Mouse (Mus musculus): Measurements from ENCODE around the gene Rap1gap2.

The Rap1gap2 gene

DNA sequence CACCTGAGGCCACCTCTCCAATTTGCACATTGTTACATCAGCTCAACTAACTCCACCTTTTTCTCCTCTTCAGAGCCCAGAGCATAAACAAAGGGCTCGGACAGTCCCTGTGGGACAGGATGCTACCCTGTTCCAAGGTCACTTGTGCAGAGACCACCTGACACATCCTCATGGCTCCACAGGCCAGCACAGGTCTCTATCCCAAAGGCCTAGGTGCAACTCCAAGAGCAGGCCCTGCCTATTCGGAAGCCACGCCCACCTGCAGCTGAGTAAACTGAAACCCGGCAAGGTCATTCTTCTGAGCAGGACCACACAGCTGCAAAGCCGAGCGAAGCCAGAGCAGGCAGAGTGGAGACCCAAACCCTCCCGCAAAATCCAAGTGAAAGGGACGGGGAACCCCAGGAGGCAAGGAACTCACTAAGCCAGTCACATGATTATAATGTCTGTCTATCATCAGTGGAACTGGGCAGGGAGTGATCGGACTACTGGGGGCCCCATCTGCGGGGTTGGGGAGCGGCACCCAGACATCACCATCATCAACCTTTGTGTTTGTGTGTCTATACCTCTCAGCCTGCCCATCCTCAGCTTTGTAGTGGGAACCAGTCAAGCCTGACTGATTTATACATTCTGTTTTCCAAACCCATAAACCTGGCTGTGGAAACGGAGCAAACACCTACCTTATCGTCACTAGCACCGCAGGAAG, 74.4 kb downstream of the Rap1gap2 start:
- no peak for DNase-seq

DNA sequence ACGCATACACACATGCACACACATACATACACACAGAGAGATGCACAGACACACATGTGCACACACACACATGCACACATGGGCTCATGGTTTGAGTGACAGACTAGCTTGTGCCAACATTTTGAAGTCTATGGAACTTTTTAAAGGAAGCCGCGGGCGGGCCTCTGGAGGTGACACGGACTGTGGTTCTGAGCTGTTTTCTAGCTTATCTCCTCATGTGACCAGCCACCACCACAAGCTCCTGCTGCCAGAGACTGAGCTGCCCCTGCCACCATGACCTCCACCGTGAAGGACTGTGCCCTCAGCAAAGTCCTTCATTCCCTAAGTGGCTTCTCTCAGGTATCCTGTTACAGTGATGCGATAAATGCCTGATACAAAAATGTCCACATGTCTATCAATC, 76.3 kb downstream of the Rap1gap2 start:
- DNase-seq = no peak

DNA sequence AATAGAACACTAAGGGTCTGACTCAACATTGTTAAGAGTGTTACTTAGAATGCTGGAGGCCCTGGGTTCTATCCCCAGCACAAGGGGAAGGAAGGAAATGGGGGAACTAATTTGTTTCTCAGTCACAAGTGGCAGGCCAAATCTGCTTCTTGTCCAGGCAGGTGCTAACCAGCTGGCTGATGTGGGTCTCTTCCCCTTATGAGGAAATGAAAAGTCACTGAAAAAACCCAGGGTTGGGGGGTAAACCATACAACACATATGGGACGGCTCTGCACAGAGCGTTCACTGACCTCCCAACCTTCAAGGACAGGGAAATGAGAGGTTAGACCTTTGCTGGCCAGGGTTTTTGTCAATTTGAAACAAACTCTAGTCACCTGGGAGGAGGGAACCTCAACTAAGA, 77.7 kb downstream of the Rap1gap2 start:
- DNase-seq = no peak

DNA sequence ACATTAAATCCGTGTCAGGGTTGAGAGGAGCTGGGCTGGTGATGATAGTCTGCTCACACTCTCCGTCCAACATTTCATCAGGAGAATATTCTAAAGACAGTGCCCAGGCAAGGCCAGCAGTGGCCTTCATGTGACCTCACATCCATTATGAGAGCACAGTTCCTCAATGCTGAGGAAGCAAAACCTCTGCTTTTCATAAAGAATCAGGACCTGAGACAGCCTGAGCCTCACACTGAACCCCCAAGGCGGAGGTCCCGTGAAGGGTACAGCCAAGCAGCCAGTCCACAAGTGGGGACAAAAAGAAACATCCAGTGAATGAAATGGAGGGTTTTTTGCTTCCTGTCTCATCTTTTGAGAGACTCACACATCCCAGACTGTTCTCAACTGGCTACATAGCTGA, 78.3 kb downstream of the Rap1gap2 start:
- DNase-seq = no peak

DNA sequence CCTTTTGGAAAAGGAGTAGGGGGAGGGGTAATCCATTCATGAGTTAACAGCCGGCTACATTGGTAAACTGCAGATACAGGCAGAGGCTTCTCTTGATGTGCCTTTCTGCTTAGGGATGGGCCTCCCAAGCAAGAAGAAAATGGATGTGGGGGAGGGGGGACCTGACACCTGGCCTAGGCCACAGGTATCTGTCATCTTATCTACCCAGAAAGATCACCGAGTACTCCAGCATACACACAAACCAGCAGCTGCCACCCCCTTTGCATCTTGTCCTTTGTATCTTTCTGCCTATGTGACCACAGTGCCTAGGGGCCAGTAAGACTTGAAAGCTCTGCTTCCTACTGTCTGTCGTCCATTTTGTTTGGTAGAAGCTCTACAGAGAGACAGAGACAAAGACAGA, 79.0 kb downstream of the Rap1gap2 start:
- DNase-seq = no peak

DNA sequence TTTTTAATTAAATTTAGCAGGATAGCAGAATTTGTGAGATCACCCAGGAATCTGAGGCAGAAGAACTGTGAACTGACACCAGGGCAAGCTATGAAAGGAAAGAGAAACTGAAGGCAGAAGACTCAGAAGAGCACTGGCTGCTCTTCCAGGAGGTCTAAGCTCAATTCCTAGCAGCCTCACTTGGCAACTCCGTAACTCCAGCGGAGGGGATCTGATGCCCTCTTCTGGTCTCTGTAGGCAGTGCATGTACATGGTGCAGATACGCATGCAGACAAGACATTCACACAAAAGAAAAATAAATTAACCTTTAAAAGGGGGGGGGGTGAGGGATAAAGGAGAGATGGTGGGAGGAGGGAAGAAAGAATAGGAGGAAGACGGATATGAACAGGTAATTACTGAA, 80.9 kb downstream of the Rap1gap2 start:
- peak; percentile 70 for DNase-seq

DNA sequence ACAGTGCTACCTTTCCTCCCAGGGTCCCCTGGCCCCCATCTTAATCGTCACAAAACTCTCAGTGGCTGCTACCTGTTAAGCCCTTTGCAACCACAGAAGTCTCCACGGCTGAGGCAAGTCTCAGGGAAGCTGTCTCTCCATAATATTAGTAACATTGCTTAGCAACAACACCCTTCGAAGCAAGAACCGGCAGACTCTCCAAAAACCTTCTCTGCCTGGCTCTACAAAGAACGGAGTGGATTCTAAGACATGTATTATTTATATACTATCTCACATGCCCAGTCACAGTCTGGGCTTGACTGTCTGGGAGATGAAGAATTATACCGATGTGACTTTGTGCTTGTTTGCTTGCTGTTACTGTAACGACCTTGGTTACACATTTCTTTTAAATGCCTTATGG, 83.2 kb downstream of the Rap1gap2 start:
- DNase-seq = no peak

DNA sequence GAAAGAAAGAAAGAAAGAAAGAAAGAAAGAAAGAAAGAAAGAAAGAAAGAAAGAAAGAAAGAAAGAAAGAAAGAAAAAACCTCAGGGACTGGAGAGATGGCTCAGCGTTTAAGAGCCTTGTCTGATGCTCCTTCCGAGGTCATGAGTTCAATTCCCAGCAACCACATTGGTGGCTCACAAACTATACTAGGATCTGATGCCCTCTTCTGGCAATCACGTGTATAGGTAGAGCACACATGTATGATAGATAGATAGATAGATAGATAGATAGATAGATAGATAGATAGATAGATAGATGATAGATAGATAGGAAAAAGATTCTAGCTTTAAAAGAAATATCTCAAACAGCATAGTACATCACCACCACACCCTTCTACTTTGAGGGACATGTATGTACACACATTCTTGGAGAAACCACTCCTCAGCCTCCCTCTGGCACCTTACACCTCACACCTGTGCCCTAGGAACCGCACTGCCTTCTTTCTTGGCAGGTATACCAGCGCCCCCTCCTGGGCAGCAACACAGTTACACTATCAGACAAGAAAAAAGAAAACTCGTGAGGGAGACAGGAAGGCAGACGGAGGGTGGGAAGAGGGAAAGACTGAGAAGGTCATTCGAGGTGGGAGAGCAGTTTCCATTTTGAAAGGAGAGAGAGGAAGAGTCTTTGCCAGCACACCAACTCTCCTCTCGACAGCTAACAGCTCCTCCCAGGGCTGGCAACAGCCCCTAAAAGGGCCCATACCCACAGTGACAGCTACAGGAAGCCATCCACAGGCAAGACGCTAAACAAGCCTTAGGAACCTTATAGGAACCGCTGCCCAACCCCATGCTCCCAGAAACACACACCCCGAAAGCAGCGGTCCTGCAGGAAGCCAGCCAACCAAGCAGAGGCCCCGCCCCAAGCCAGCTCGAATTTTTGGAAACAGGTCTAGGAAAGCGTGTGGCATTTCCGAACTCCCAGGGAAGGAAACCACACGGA, 84.2 kb downstream of the Rap1gap2 start:
- DNase-seq = peak; percentile 68

DNA sequence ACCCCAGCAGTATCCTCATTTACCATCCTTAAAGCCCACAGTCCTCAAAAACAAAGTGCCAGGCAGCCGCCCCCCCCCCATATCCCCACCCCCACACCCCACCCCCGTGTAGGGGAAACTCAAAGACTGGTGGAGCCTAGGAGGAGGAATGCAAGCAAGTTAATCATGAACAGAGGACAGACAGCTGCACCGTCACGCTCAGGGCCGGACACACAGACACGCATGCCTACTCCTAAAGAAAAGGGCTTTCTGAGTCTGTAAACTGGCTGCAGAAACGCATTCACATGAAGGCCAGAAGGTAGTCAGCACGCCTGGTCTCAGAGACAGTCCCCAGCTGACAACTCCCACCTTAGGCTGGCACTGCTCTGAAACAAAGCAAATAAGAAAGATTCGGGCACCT, 85.1 kb downstream of the Rap1gap2 start:
- DNase-seq = no peak

DNA sequence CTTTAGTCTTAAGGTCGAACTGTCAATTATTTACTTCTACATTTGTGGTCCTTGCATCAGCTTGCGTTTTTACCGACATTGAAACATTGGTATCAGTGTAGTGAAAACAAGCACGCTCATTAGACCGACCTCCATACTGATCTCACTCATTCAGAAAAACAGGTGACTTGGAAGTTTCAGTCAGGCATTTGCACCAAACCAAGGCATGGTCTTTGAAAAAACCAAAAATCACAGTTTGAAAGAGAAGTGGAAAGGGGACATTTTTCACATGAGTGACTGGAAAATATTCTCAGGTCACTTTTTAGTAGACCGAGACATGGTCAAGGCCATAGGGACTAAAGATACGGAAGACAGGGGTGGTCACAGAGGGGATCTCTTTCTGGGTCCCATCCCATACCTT, 85.5 kb downstream of the Rap1gap2 start:
- DNase-seq = no peak

DNA sequence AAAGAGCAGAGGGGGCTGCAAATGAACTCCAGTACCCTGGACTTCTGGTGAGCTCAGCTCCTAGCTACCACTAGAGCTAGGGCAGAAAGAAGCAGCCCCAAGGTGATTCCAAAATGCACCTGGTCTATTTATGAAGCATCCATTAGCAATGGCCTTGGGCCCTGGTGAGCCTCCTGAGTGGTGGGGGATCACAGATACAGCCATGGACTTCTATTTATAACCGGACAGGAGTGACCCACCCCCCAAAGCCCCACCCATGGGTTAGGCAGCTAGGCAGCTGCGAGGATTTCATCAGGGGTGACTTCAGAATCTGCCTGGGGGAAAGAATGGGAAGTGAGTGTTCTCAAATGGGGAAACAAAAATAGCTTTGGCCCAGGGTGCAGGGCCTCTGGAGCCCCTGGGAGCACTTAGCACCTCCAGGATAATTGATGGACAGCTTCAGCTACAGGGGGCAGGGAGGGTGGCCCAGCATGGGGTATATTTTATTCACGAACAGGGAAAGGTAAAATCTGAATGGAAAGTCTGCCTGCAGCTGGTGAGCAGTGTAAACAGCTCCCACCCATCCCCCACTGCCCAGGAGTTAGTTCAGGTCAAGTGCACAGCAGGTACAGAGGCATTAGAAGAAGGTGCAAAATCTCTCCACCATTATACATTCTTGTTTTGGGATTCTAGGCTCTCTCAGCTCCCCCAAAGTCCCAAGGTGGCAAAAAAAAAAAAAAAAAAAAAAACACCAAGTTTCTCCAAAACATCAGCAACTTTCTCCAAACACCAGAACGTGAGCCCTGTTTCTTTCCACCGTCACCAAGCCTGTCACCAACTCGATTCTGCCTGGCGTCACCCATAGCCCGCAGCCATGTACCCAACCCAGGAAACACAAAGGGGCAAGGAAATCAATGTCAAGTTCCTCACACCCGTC, 86.4 kb downstream of the Rap1gap2 start:
- no peak for DNase-seq

DNA sequence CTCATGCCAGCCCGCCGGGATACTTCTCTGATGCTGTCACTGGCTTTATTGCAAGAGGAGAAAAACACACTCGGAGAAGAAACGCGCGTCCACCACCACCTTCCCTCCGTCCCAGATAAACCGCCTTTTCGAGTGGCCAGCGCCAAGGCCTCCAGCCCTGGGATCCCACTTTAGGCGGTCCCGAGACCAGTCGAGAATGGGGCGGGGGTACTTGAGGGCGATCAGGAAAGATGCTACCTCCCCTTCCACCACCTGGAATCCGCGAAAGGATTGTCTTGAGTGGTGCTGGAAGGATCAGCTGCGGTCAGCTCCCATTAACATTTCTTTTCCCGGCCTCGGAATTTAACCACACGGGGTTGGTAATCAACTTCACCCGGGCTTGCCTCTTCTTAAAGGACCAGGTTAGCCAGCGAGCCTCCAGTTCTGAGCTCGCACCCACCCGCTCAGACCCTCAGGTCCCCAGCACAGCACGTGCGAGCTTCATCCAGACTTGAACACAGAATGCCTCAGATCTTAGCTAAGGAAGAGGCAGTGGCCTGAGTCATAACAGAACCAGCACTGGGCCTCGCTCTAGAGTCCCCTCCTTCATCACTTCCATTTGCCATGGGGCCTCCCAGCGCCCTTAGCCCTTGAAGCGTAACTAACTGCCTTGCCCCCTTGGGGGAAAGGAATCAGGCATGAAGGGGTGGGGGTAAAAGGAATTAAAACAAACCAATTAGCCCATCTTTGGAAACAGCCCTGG, 87.3 kb downstream of the Rap1gap2 start:
- no peak for DNase-seq

DNA sequence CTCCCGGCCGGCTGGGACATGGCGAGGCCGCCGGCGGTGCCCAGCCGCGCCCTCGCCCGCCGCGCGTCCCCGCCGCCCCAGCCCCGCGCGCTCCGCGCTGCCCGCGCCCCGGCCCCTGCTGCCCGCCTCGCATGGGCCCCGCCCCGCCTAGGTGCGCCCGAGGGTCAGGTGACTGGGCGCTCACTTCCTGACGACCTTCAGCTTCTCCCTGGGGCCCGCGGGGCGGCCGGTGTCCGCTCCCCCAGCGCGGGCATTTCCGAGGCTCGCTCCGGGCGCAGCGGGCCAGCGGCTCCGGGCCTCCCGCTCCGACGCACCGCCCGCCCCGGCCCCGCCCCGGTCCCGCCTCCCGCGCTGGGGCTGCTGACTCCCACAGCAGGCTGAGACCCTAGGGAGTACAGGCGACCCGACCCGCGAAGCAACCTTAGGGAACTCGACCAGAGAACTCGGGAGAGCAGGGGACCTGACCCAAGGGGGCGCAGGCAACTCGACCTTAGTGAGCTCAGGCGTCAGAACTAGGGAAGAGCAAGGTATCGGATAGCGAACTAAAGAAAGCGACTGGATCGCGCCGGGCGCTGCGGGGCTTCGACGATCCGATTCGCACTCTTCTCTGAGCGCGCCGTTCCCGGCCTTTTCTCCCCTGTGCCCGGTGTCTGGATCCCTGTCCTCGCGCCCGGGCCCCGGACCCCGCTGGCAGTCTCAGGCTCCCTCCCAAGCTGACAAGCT, 88.1 kb downstream of the Rap1gap2 start:
- peak; percentile 63 for DNase-seq

DNA sequence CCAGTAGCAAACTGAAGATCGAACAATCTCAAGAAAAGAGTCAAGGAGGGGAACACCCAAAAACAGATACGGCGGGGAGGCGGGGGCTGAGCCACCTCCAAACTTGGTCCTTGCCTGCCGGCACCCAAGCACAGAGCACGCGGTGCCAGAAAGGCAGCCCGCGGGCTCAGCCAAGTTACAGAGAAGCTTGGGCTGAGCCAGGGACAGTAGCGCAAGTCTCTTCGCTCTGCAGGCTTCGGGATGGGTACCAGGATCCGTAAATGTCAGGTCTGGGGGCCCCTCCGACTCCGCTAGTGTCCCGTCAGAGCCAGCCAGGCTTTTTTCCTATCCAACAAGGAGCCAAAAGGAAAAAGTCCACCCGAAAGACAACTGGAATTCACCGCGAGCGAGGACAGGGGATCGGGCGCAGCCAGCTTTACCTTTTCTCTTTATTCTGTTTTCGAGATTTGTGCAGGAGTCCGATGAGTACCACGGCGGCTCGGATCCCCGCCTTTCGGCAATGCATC, 88.7 kb downstream of the Rap1gap2 start:
- DNase-seq = peak; percentile 36

DNA sequence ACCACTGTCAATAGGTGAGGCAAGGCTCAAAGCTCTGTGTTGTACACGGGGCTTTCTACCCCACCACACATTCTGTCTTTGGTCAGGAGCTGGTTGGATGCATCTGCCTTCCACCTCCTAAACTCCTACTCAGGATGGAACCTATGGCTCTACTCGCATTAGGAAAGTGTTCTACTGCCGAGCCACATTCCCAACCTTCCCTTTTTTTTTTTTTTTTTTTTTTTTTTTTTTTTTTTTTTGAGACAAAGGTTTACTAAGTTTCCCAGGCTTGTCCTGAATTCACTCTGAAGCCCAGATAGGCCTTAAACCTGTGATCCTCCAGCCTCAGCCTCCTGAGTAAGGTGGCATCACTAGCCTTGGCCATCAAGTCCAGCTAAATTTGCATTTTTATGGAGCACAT, 90.5 kb downstream of the Rap1gap2 start:
- no peak for DNase-seq

DNA sequence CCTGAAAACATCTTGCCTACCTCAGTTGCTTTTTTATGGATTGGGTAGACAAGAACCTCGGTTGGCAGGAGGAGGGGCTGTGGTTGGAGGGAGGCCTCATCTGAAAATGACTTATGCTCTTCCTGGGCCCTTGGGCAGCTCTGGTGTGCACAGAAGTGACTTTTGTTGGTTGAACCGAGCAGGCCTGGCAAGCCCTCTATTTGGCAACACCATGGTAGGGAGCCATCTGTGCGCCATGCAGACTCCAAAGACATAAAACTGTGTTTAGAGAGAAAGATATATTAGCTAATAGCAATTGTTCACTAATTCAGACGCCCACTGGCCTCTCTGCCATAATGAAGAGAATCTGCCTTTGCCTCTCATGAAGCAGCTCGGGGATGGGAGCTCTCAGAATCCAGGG, 94.6 kb downstream of the Rap1gap2 start:
- DNase-seq = no peak

DNA sequence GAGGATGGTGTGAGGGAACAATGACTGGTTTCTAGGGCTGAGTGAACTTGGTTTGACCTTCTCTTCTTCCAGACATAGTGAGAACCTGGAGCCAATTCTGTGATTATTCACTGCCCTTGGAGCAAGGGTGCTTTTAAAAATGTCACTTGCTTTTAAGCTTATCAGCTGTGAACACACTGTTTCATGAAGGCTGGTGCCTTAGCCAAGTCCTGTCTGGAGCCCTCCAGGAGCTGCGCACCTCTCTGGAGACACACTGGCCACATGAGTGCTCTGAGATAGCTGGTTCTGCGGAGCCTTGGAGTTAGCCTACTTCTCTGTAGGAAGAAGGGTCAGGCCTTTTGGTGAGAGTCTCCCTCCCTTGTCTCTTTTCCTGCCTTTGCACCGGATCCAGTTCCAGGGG, 95.7 kb downstream of the Rap1gap2 start:
- no peak for DNase-seq

DNA sequence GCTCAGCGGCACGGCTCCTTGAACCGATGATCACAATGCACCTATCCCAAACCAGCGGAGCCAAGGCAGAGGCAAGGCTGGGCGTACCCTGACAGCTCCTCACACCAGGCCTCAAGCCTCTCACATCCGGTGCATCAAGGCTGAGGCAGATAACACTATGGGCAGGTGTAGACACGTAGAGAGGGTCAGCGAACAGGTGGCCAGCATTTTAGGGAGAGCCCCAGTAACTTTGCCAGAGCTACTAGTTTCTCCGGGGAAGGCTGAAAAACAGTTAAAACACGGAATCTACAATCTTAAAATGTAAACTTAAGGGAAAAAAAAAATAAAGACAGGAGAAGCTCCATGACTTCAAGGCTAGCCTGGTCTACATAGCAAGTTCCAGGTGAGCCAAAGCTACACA, 98.1 kb downstream of the Rap1gap2 start:
- DNase-seq = no peak

DNA sequence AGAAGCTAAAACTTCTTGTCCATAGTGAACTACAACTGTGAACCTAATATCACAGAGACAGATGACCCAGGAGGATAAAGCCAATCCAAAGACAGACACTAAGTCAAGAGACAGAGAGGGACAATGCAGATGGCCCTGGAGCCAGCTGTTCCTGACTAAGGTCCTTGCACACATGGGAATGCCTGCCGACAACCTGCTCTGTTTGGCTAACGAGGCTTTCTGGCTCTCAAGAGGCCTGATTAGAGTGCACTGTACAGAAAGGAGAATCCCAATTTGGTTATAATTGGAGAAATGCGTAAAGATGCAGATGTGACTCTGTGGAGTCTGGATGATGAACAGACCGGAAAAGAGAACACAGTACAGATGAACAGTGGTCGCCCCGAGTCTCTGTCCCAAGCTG, 104.4 kb downstream of the Rap1gap2 start:
- DNase-seq = no peak

DNA sequence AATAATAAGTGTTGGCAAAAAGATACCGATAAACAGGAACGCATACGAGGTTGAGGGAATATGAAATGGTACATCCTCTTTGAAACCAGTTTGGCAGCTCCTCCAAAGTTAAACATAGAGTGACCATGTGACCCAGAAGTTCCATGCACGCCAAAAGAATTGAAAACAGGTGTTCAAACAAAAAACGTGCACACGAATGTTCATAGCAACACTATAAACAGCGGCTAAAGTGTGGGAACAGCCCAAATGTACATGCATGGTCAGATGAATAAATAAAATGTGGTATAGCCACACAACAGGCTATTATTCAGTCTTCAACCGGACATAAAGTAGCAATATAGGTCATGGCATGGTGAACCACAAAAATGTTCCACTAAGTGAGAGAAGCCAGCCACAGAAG, 108.2 kb downstream of the Rap1gap2 start:
- DNase-seq = no peak

DNA sequence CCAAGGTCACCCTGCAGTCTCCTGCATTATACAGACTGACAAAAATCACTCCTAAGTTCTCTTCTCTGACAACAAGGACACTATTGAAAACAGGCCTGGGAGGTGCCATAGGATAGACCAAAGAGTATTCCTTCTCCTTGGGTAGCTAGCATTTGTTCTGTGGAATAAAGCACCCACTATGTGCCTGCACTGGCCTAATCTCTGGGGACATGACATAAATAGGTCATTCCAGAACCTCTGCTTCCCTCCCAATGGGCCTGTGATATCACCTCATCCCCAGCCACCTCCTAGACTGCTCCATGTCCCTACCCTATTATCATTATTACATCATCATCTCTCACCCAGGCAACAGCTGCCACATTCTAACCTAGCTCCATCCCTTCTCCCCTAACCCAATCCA, 108.7 kb downstream of the Rap1gap2 start:
- DNase-seq = no peak

DNA sequence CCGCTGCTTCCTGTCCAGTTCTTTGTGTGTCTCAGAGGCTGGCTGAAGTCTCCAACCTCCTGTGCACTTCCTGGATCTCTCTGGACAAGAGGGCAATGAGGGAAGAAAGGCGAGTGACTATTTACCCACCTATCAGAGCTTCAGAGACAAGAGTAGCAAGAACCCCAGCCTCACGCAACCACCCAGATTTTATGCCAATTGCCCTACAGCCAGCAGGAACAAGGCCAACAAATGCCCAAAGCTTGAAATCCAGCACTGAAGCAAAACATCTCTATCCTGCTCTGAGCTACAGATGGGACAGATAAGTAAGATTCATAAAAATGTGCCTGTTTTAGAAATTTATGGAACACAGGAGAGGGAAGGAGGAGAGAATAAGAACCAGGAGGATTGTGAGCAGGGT, 109.7 kb downstream of the Rap1gap2 start:
- DNase-seq = no peak
